Mouse (Mus musculus) stomach, adult 2 months (tissue): ENCODE results near the gene Urgcp. TPM values are rescaled to one million over a fixed set of nuclear protein-coding genes. Genes with fewer than 3 reads are reported as not detected.

Experiments used
- polyA plus RNA-seq: library from polyadenylated mRNA; depleted of rRNA; stranded (reverse); fragments of >200 nt; gene quantifications from 2 replicates; pipeline ENCODE4 v1.2.3, GENCODE M21; 2012; rRNA removed

Gene Urgcp
- polyA plus RNA-seq, result 8.8 and 9.2 TPM in 2 replicates

GRCm38 (mm10) chr11:5761820-5762632, at the start of gene Urgcp:
Gene Urgcp, minus strand, starts transcription at chr11:5762376.

GRCm38 (mm10) chr11:5803551-5803981, 41.4 kb upstream of the Urgcp start, which contains the start of gene Pgam2:
Gene Pgam2, minus strand, starts transcription at chr11:5803733.

GRCm38 (mm10) chr11:5788056-5789014, 26.2 kb upstream of the Urgcp start, which contains the start of gene Dbnl:
Gene Dbnl, plus strand, starts transcription at chr11:5788488.

GRCm38 (mm10) chr11:5715630-5716105, 46.5 kb downstream of the Urgcp start, which contains the start of gene Mrps24:
Gene Mrps24, minus strand, starts transcription at chr11:5715680.

Other genes with a start within 250 kb of the Urgcp start
- 78.7 and 98.3 TPM in 2 replicates for gene Xbp1, start 241.7 kb downstream of the Urgcp start, polyA plus RNA-seq
- gene Ccdc117, start 220.2 kb downstream of the Urgcp start, polyA plus RNA-seq, result 1.7 and 1.8 TPM in 2 replicates
- gene Ankrd36, start 192.7 kb downstream of the Urgcp start, polyA plus RNA-seq, result not detected in 2 replicates
- gene Mrps24, start 46.7 kb downstream of the Urgcp start, polyA plus RNA-seq, result 283 and 587 TPM in 2 replicates
- gene Dbnl, start 26.1 kb upstream of the Urgcp start, polyA plus RNA-seq, result 46.6 and 46.7 TPM in 2 replicates
- gene Pgam2, start 41.4 kb upstream of the Urgcp start, polyA plus RNA-seq, result 10.2 and 10.5 TPM in 2 replicates
- 24.3 and 24.6 TPM in 2 replicates for gene Polm, start 75.6 kb upstream of the Urgcp start, polyA plus RNA-seq
- 26.3 and 26.5 TPM in 2 replicates for gene Aebp1, start 99.6 kb upstream of the Urgcp start, polyA plus RNA-seq
- 82.9 and 84.1 TPM in 2 replicates for gene Pold2, start 115.9 kb upstream of the Urgcp start, polyA plus RNA-seq
- 4.4 and 4.5 TPM in 2 replicates for gene Myl7, start 136.4 kb upstream of the Urgcp start, polyA plus RNA-seq
- 0.31 and 0.57 TPM in 2 replicates for gene Gck, start 187.7 kb upstream of the Urgcp start, polyA plus RNA-seq
- gene Ykt6, start 193.3 kb upstream of the Urgcp start, polyA plus RNA-seq, result 31.5 and 33.7 TPM in 2 replicates